Mouse (Mus musculus): ENCODE results near the gene Smndc1. TPM values are rescaled to one million over a fixed set of nuclear protein-coding genes. Genes with fewer than 3 reads are reported as not detected.

The Smndc1 gene
- 4.1 and 6.8 TPM in 2 replicates for polyA plus RNA-seq (2012; rRNA removed)

- peak; percentile 85 for DNase-seq (ENCODE audit: low read depth)
Observed at GRCm38 (mm10) chr19:53390495-53391007, at the start of gene Smndc1. Smndc1 (minus strand) TSS chr19:53390578.

GRCm38 (mm10) chr19:53439340-53439739 is 49.0 kb upstream of the Smndc1 start:
- DNase-seq (ENCODE audit: low read depth), result no peak

GRCm38 (mm10) chr19:53437991-53438390 is 47.6 kb upstream of the Smndc1 start:
- DNase-seq (ENCODE audit: low read depth), result no peak

- DNase-seq (ENCODE audit: low read depth), result no peak
Observed at GRCm38 (mm10) chr19:53437311-53437958, 47.1 kb upstream of the Smndc1 start.

- DNase-seq (ENCODE audit: low read depth), result no peak
Observed at GRCm38 (mm10) chr19:53433949-53434689, 43.7 kb upstream of the Smndc1 start.

- DNase-seq (ENCODE audit: low read depth), result no peak
Observed at GRCm38 (mm10) chr19:53431003-53431402, 40.6 kb upstream of the Smndc1 start.

GRCm38 (mm10) chr19:53430356-53430755 is 40.0 kb upstream of the Smndc1 start:
- no peak for DNase-seq (ENCODE audit: low read depth)

- DNase-seq (ENCODE audit: low read depth), result no peak
Observed at GRCm38 (mm10) chr19:53427817-53428216, 37.4 kb upstream of the Smndc1 start.

GRCm38 (mm10) chr19:53427346-53427745 is 37.0 kb upstream of the Smndc1 start:
- no peak for DNase-seq (ENCODE audit: low read depth)

GRCm38 (mm10) chr19:53425824-53426223 is 35.4 kb upstream of the Smndc1 start:
- no peak for DNase-seq (ENCODE audit: low read depth)

- DNase-seq (ENCODE audit: low read depth), result no peak
Observed at GRCm38 (mm10) chr19:53424629-53425028, 34.3 kb upstream of the Smndc1 start.

- DNase-seq (ENCODE audit: low read depth), result no peak
Observed at GRCm38 (mm10) chr19:53423816-53424465, 33.6 kb upstream of the Smndc1 start.

- no peak for DNase-seq (ENCODE audit: low read depth)
Observed at GRCm38 (mm10) chr19:53423341-53423753, 33.0 kb upstream of the Smndc1 start.

GRCm38 (mm10) chr19:53422358-53423308 is 32.3 kb upstream of the Smndc1 start:
- DNase-seq (ENCODE audit: low read depth), result no peak

- no peak for DNase-seq (ENCODE audit: low read depth)
Observed at GRCm38 (mm10) chr19:53421583-53422188, 31.3 kb upstream of the Smndc1 start.

- no peak for DNase-seq (ENCODE audit: low read depth)
Observed at GRCm38 (mm10) chr19:53420924-53421582, 30.7 kb upstream of the Smndc1 start.

GRCm38 (mm10) chr19:53419834-53420233 is 29.5 kb upstream of the Smndc1 start:
- DNase-seq (ENCODE audit: low read depth), result no peak

GRCm38 (mm10) chr19:53415198-53415597 is 24.8 kb upstream of the Smndc1 start:
- DNase-seq (ENCODE audit: low read depth), result no peak

GRCm38 (mm10) chr19:53414650-53415049 is 24.3 kb upstream of the Smndc1 start:
- DNase-seq (ENCODE audit: low read depth), result no peak

- no peak for DNase-seq (ENCODE audit: low read depth)
Observed at GRCm38 (mm10) chr19:53413617-53414380, 23.4 kb upstream of the Smndc1 start.
